In the genomic region with DNA sequence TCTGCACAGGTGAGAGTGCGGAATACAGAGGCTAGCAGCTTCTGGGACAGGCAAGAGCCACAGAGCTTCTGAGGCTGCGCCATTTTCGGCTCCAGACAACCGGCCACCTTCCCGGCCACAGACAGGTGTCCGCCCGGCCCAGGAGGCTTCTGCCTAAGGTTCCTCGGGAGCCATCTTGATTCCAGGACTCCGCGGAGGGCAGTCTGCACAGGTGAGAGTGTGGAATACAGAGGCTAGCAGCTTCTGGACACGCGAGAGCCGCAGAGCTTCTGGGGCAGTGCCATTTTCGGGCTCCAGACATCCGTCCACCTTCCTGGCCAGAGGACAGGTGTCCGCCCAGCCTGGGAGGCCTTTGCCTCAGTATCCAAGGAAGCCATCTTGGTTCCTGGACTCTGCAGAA, we compare ENCODE assay signal across 2 mouse cellular contexts.
DNase-seq lines count a peak whose midpoint lies in the region.

No protein-coding gene starts in this region.

- DNase-seq in 3134 (ENCODE audit: extremely low read depth, insufficient read length, low spot score), result peak; percentile 5
- DNase-seq in testis, postnatal 10 days (ENCODE audit: low spot score), result peak; percentile 28
